Comparison of ENCODE assay signal across 9 mouse cellular contexts in the genomic region with DNA sequence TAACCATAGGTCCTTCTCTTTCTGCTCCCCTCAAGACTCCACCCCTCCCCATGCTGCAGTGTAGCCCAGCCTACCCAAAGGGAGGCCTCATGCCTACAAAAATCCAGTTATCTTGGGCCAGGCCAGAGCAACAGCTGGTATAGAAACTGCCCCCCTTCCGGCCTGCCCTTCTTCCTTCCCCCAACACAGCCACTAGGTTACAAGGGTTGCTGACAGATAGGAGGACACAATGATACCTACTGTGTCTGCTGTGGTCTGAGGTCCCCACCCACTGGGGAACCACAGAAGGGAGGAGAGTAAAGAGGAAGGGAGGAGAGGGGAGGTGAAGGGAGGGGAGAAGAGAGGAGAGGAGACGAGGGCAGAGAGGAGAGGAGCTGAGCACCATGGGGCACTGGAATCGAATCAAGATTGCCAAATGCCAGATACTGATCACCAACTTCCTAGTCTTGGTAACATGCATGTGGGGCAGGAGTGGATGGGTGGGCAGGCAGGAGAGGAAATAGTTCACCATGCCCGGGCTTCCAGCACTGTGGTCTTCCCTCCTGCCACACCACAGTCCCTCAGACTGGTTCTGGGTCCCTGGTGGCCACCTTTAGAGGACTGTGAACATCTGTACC. TPM values are rescaled to one million over a fixed set of nuclear protein-coding genes. Genes with fewer than 3 reads are reported as not detected.
DNase-seq lines count a peak whose midpoint lies in the region; ATAC-seq lines count a peak whose summit lies in the region.
"Had no signal": no experiment of that assay in that cellular context is flagged by ENCODE, and none has a peak within 500 bp of the region (broad histone marks: within the 10 kb centered on the region; RNA-seq: fewer than 3 reads in every experiment).

A gene (plus strand): TSS at position 320 of the 617 bp plus-strand sequence.

- 0 out of 2 replicates have a peak within 1 kb of the TSS, but pooled peaks have one; percentile 11 for H3K27ac ChIP-seq in kidney, embryonic 15.5 days
- no peak within 1 kb of the TSS for H3K27ac ChIP-seq in kidney, embryonic 14.5 days (ENCODE audit: low read depth, low read length)
- peak within 1 kb of the TSS; percentile 83 for H3K27ac ChIP-seq in macrophage
- H3K27ac ChIP-seq: neural tube, embryonic 13.5 days had no signal

- ATAC-seq in kidney, embryonic 15.5 days (replicated peaks; ENCODE audit: low FRiP score) = no peak
- no peak for ATAC-seq in kidney, embryonic 14.5 days (ENCODE audit: low FRiP score, low TSS enrichment)
- peak; percentile 59 for ATAC-seq in granulocyte monocyte progenitor cell, adult 5-6 weeks (replicated peaks; ENCODE audit: poor library complexity, severe bottlenecking)

- H3K79me2 ChIP-seq in macrophage (ENCODE audit: inconsistent target) = peaks cover 19% of the 10 kb centered on the region

- WGBS in kidney, embryonic 15.5 days = 83% methylated on average over 4 of the region's 4 CpGs
- 77% methylated on average over 4 of the region's 4 CpGs for WGBS in kidney, embryonic 14.5 days
- 24% methylated on average over 4 of the region's 4 CpGs for WGBS in macrophage (ENCODE audit: missing documents)

- H3K4me1 ChIP-seq in kidney, embryonic 15.5 days = peaks cover 37% of the 10 kb centered on the region
- H3K4me1 ChIP-seq in kidney, embryonic 14.5 days (ENCODE audit: control insufficient read depth, insufficient read depth, low read length) = peaks cover 20% of the 10 kb centered on the region

- no peaks in the 10 kb centered on the region for H3K36me3 ChIP-seq in kidney, embryonic 15.5 days
- no peaks in the 10 kb centered on the region for H3K36me3 ChIP-seq in kidney, embryonic 14.5 days (ENCODE audit: control insufficient read depth, insufficient read depth, low read length)
- no peaks in the 10 kb centered on the region for H3K36me3 ChIP-seq in macrophage (ENCODE audit: inconsistent target)
- H3K36me3 ChIP-seq: neural tube, embryonic 13.5 days had no signal

- no peak within 1 kb of the TSS for H3K9ac ChIP-seq in kidney, embryonic 15.5 days
- H3K9ac ChIP-seq in kidney, embryonic 14.5 days (ENCODE audit: low read depth, low read length) = no peak within 1 kb of the TSS
- H3K9ac ChIP-seq: neural tube, embryonic 13.5 days had no signal

- H3K9me3 ChIP-seq in kidney, embryonic 15.5 days (replicated peaks) = no peaks in the 10 kb centered on the region
- H3K9me3 ChIP-seq in kidney, embryonic 14.5 days (ENCODE audit: control insufficient read depth, low read length) = no peaks in the 10 kb centered on the region
- H3K9me3 ChIP-seq: neural tube, embryonic 13.5 days had no signal

- no peak within 1 kb of the TSS for H3K4me2 ChIP-seq in kidney, embryonic 15.5 days
- no peak within 1 kb of the TSS for H3K4me2 ChIP-seq in kidney, embryonic 14.5 days (replicated peaks; ENCODE audit: low read depth, low read length)
- H3K4me2 ChIP-seq: neural tube, embryonic 13.5 days had no signal

- H3K4me3 ChIP-seq in kidney, embryonic 15.5 days (replicated peaks) = no peak within 1 kb of the TSS
- no peak within 1 kb of the TSS for H3K4me3 ChIP-seq in kidney, embryonic 14.5 days (ENCODE audit: low read length)
- H3K4me3 ChIP-seq in macrophage (ENCODE audit: inconsistent target) = peak within 1 kb of the TSS; percentile 53
- H3K4me3 ChIP-seq: neural tube, embryonic 13.5 days had no signal

- no peaks in the 10 kb centered on the region for H3K27me3 ChIP-seq in kidney, embryonic 15.5 days
- no peaks in the 10 kb centered on the region for H3K27me3 ChIP-seq in kidney, embryonic 14.5 days (ENCODE audit: control insufficient read depth, insufficient read depth, low read length)
- H3K27me3 ChIP-seq: neural tube, embryonic 13.5 days had no signal

- intact Hi-C loops in left cerebral cortex, postnatal 36 days (cut with DNase I) = loop anchor here (5.0 to 10.0 kb wide), 3 partner anchors 47 to 460 kb away; a partner anchor contains a TSS

- DNase-seq in thymus, postnatal 36 days = peak; percentile 68 to 75
- no peak for DNase-seq in embryo, embryonic 11 days
- DNase-seq in left cerebral cortex, postnatal 36 days (ENCODE audit: low spot score in 2 of 2) = no peak
- DNase-seq in layer of hippocampus, postnatal 36 days = no peak

RNA-seq across cellular contexts. Expression of the gene that starts here (rescaled TPM):
- polyA plus RNA-seq in kidney, embryonic 15.5 days (2015; fragmentation: Nextera tagmentation; extraction: Ambion mirVana) = 2.2 and 2.3 TPM in 2 replicates
- 0.79 and 0.97 TPM in 2 replicates for polyA plus RNA-seq in kidney, embryonic 14.5 days (2014; fragmentation: Nextera tagmentation; extraction: Ambion mirVana)
- total RNA-seq in granulocyte monocyte progenitor cell, adult 5-6 weeks (2014; fragmentation: Nextera tagmentation) = 140 and 158 TPM in 2 replicates
- total RNA-seq in granulocyte monocyte progenitor cell, adult 5-6 weeks (2017) = 95.1 and 117 TPM in 2 replicates
- total RNA-seq in macrophage (2018; cell fraction: chromatin; rRNA removed) = 10 to 100 TPM in 22 of 26 experiments, 1 to 10 TPM in 4; 3.4 to 54.6 (median 29.8) TPM
- total RNA-seq in macrophage (2018; cell fraction: cytosol; rRNA removed) = 10 to 100 TPM; 10.3 to 29.2 (median 21.3) TPM
- total RNA-seq in macrophage (2018; cell fraction: nucleus; rRNA removed) = 10 to 100 TPM in 24 of 26 experiments, 1 to 10 TPM in 2; 8.3 to 55.5 (median 26.9) TPM
- polyA plus RNA-seq in macrophage (2018) = 12.2 to 22.1 TPM (median 14.6 TPM) in 3 replicates
- total RNA-seq in left cerebral cortex, postnatal 36 days (2021) = under 1 TPM; 0.20 to 0.39 TPM
- under 1 TPM in 1 of 2 experiments, not detected in 1; 0.23 TPM for total RNA-seq in layer of hippocampus, postnatal 36 days (2021)

Comparison
In these comparisons a context has a peak if more than half of its experiments do, and no peak if none do; other contexts are left out.
1. RNA of the gene that starts here (total RNA-seq): 95.1 to 158 TPM in granulocyte monocyte progenitor cell, adult 5-6 weeks; 0.20 to 0.39 TPM in left cerebral cortex, postnatal 36 days and 0.23 TPM in layer of hippocampus, postnatal 36 days; every median in the first group is over 10 times any median in the second.
2. DNase-seq: peak in thymus, postnatal 36 days (2 of 2); none in embryo, embryonic 11 days (single experiment), left cerebral cortex, postnatal 36 days (0 of 2) and layer of hippocampus, postnatal 36 days (0 of 2).